Mouse (Mus musculus): Measurements from ENCODE around the gene Igf2r.

The Igf2r gene

DNA sequence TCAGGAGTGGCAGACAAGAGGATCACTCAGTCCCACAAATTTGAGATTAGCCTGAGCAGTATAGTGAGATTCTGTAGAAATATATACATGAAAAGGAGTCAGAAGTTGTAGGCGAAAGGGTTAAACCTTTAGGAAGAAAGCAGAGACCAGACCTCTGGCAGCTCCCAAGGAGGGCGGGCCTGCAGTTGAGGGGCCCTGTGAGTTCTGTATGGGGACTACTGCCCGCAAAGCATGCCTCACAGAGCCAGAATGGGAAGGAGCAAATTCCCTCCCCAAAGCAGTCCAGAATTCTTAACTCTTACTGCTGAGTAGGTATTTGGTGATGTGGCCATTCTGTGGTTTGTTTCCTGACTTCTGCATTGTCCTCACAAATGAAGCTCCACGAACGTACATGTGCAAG is 11.6 kb upstream of the Igf2r start:
- DNase-seq, result no peak

DNA sequence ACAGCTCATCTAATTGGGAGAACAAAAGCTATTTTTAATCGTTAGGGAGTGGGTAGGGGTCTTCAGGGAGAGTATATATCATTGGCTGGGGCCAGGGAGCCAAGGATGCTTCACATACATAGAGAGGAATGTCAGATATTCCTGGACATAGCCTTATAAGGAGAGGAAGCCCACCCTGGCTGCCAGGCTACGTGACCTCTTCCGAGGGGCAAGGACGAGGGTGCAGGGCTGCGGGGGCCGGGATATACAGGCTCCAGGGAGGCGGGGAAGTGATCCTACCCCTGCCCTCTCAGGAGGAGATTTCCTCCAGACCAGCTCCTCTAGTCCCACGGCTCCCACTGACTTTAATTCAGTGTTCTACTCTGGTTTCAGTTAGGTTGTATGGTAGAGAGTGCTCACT is 10.7 kb upstream of the Igf2r start:
- no peak for DNase-seq

DNA sequence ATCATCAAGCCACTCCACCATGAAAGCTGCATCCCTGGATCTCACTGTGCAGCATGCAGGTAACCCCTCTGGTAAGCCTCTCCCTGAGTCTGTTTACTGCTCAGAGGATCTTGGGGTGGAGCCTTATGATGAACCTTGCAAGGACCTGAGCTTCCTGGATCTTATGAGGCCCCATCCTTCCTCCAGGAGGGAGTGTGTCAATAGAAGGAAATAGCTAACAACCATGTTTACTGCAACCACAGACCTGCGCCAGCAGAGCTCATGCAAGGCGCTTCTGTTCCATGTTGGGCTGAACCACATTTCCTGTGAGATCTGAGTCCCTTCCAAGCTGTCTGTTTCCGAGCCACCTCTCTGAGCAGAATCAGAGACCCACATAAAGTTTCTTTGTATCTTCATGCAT is 10.0 kb upstream of the Igf2r start:
- DNase-seq, result no peak

DNA sequence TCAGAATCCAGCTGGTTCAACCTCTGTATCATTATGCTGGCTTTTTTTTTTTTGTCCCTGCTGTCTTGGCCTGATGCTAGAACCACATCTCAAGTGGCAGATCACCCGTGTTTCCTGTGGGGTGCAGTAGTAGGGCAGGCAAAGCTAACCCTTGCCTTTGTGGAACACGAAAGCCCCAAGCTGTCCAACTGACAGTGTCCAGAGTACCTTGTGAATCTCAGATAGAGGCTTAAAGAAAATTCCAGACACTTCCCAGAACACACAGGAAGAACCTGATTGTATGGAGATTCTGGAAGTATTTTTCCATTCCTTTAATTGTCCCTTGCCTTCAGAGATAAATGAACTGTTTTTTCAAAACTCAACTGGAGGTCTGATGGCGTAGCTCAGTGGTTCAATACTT is 4.5 kb upstream of the Igf2r start:
- DNase-seq, result no peak

DNA sequence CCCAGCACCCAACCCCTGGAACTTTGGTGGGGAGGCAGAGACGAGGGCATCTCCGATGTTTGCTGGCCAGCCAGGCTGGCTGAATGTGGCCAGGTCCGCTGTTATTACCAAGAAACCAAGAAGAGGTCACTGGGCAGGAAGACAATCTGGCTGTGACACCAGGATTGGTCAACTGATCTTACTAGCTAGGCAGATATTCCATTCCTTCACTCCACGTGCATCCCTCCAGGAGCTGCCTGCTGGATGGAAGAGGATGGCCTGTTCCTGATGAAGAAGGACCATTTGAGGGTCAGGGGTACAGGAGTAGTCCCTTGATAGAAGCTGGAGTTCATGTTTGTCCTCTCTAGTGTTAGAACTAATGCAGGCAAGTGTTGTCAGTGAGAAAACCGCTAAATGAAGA is 1.0 kb upstream of the Igf2r start:
- DNase-seq, result no peak

DNA sequence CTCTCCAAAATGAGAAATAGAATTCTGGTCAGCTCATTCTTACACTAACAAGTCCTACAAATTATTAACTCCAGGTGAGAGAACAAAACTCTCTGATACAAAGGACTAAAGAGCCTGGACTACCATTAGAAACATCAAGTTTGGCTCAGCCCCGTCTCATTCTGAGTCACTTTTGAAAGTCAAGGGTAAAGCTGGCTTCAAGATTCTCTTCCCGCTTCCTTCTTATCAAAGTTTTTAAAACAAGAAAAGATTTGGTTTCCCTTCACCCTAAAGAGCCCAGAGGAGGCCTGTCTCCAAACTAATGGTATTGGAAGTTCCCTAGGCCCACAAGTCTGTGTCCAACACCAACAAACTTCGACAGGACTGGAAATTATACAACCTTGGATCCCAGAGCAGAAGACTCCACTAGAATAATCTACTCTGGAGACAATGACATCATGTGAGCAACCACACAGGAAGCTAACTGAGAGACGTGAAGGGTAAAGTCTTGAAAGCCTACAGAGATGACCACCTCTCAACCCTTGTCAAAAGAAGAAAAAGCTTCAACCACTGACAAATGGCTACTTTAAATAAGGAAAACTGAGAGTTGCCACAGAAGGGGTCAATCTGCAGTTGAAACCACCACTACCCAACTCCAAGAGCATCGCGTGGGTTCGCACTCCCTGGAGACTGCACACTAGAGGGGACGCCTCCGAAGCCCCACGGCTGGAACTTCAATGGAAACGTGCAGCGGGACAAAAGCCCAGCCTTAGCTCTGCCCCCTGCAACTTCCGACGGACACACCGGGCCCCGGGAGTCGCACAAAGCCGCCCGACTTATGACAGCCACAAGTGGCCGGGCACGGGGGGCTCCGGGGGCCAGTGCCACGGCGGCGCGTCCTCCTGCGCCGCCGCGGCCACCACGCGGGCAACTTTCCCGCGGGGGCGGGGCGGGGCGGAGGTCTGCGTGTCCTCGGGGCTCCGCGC is 767 bp downstream of the Igf2r start:
- DNase-seq, result no peak

DNA sequence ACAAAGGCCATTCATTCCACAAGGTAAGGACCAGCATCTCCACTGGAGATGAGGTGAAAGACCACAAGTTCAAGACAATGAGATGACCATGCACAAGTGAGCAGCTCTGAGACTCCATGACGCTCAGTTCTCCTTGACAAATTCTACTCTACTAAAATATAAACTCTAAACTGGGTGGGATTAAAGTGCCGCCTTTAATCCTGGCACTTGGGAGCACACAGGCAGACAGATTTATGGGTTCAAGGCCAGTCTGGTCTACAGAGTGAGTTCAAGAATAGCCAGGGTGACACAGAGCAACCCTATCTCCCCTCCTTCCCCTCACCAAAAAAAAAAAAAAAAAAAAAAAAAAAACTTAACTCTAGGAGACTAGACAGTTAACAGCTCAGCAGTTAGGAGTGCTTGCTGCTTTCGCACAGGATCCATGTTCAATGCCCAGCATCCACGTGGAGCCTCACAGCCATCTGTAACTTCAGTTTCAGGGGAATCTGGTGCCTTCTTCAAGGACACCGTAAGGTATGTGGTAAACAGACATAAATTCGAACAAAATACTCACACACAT is 2.1 kb downstream of the Igf2r start:
- no peak for DNase-seq

DNA sequence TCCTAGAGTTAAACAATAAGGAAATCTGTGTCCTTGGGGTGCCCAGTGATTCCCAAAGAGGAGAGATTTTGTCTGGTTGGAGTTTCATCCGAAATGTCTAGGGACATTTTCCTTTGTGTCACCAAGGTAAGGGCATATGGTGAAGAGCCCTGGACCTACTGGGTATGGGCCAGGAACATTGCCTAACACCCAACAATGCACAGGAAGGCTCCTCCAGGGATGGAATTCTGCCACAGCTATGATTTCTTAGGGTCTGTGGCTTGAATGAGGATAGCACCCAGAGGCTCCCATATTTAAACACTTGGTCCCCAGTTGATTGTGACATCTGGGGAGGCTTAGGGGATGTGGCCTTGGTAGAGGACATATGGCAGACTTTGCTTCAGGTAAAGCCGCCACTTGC is 6.1 kb downstream of the Igf2r start:
- DNase-seq, result no peak

DNA sequence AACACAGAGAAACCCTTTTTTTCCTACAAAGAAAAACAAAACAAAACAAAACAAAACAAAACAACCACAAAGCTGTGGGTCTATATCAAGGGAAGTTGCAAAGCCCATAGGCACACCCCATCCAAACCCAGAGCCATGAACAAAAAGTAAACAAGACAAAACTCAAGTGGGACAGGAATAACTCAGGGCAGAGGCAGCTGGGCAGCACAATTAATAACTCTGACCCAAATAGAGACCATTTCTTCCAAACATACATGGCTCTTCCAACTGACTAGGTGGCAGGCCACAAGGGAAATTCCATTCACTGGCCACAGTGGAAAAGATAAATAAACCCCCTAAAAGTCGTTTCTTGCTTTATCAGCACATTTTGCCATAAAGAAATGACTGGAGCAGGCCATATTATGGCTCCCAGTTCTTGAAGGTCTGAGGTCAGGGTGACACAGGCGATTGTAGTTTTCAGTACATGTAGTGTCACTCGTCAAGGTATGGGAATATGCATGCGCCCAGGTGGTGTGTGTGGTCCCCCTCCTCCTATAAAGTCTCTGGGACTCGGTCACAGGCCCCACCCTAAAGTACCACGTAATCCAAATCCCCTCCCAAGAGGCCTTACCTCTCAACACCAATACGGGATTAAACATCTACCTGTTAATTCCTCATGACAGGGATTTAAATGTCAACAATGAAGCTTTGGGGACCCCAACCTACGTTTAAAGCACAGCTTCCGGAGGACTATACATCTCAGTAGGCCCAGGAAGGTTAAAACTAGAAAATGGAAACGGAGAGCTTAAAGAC is 8.9 kb downstream of the Igf2r start:
- no peak for DNase-seq

DNA sequence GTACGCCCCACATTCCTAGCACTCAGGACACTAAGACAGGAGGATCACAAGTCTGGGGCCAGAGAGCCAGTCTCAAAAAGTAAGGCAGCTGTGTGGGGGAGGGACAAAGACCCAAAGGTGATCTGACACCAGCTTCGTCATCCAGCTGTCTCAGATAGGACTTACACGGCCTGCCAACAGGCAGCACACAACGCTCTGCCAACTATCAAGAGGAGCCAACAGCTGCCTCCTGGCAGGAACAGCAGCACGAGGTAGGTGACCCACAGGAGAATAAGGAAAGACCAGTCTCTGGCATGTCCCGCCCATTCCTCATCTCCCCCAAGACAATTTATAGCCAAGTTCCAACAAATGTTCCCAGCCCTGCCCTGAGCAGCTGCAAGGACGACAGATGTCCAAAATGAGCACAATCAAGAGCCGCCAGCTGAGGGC is 9.8 kb downstream of the Igf2r start:
- DNase-seq, result no peak

DNA sequence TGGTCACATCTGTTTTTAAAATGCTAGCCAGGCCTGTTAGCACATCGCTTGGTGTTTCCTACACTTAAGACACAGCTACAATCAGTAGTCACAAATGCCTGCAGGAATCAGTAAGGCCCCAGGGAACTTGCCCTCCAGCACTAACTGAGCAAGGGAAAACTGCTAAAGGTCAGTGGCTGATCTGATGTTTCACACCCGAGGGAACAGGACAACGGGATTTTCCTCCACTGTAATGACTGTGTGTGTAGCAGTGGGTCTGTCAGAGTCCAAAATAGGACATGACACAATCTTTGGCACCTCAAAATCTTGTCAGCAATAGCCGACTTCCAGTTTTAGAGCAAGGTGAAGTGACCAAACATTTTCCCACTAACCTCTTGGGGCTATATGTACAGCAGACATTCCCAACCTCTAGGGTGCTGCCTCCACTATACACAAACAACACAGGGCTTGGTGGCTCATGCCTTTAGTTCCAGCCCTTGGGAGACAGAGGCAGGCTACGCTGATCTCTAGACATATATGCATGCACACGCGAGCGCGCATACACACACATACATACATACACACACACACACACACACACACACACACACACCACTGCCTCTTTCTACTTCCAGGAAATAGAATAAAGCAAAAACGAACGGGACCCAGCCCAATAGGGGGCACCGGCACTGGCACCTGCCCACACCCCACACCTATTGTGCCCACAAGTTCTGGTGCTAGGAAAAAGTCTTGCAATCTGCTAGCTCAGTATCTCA is 10.6 kb downstream of the Igf2r start:
- DNase-seq, result no peak

DNA sequence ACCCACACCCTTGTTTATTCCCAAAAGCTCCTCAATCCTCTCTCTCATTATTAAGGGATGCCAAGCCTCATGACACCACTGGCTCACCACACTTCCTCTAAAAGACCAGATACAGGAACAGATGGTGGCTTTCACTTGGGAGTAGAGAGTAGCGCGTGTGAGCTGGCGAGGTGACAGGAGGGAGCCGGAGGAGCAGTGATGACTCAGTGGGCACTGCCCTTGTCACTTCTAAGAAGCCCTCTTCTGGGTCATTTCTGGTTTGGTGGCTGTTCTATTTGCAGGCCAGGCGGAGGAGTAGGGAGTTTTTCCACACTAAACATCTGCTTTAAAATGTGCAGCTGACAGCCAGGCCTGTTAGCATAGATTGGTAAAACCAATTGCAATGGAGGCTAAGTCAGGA is 11.5 kb downstream of the Igf2r start:
- peak; percentile 93 for DNase-seq

DNA sequence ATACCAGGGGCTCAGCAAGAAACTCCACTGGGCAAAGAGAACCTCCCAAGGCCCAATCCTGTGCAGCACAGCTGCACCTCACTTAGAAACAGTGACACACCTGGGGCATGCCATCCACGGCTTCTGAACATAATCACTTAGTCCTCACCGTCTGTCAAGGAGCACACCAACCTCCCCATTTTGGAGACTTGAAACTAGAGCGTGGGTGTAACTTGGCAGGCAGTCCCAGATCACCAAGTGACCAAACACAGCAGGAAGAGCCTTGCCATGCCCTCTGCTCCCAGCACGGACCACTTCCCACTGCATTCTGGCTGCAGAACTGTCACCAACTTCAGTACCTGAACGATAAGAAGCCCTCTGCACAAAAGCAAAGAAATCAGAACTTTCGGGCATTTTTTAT is 12.3 kb downstream of the Igf2r start:
- peak; percentile 72 for DNase-seq

DNA sequence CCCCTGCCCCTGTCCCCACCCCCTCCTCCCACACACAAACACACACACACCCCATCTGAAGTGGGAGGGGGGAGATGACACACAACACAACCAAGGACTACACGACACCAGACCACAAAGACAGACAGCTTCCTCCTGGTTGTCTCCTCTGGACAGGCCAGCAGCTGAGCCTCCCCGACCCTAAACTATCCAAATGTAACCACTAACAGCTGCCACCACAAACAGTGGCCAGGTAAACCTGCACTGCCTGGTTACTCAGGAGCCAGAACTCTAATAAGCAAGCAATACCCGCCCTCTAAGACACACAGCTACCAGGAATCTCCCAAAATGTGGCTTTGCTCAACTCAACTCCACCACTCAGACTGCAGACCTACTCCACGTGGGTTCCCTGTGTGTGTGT is 13.5 kb downstream of the Igf2r start:
- DNase-seq, result no peak

DNA sequence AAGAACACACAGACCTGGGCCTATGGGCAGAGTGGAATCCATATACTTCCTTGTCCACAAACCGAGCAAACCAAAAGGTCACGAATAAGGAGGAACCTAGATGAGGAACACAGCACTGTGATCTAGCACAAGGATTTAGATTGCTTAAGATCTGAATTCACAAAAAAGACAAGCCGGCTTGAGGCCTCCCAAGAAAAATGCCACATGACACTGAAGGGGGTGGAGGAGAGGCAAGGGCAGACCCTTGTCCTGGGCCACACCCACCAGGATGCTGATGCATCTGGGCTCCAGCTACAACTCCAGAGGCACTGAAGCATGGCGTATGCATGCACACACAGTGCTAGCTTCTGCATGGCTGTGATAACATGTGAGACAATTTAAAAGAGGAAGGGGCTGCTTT is 14.3 kb downstream of the Igf2r start:
- DNase-seq, result no peak

DNA sequence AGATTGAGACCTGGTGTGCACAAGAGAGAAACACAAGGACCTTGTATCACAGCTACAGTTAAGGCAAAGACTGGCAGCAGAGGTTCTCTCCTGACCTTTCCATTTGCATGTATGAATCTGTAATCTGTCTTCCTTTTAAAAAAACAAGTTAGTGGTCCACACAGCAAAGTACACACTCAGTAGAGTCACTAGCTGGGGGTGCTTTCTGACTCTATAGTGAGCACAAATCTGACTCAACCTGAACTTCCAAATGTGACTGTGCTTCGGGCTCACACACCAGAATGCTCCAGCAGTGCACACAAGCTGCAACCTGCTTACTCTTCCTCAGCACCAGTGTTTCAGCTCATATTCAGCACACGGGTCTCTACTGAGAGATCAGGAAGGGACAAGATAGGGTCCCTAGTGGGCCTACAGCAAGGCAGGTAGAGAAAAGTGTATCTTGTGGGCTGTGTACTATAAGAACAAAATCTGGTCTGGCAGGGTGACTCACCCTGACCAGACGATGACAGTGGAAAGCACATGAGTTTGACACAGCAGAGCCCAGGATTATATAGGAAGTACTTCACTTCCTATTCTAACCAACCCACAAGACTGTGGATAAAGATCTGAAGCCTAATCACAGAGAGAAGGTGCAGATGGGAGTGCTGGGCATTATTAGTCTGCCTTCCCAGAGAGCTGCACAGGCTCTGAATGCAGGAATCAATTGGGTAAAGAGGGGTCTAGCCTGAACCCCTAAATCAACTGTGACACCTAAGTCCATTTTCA is 15.0 kb downstream of the Igf2r start:
- DNase-seq, result no peak

DNA sequence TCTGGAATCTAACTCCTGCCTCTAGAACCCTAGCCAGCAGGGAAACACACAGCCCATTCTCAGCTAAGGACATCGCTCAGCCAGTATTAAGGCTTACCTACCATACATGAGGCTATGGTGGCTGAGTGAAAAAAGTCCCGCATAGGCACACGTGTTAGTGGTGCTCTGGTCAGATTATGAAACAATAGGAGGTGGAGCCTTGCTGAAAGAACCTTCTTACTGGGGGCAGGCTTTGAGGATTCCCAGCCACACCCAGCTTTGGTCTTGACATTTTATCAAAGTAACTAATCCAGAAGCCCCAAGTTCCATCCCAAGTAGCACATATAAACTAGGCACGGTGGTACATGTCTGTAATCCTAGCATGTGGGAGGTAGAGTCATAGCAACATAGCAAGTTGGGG is 16.4 kb downstream of the Igf2r start:
- no peak for DNase-seq

DNA sequence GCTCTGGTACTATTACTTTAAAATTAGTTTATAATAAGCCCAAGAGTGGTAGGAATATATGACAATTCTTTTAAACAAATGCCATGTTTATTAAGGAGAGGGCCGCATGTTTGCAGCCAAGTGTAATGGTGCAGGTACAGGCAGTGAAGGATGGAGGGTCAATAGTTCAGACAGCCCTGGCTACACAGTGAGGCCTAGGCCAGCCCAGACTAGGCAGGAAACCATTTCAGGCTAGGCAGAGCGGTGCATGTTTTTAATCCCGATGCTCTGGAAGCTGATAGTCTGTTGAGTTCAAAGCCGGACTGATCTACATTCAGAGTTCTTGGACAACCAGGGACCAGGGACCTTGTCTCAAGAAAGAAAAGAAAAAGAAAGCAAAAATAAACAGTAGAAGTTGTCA is 17.8 kb downstream of the Igf2r start:
- DNase-seq, result no peak

DNA sequence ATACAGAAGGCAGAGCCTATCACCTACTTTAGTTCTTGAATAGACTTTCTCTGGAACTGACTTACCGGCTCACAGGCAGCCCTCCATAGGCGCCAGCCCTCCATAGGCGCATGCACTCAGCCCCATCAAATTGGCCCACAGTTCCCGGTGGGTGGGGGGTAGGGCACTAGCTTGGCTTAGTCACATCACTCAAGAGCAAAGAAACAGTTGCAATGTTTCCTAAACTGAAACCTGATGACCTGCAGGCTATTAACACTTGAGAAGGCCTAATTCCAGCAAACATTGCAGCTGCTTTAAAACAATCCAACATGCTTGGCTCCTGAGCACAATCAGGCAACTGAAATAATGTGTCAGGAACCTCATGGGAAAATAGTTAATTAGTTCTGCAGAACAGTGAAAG is 18.2 kb downstream of the Igf2r start:
- no peak for DNase-seq

DNA sequence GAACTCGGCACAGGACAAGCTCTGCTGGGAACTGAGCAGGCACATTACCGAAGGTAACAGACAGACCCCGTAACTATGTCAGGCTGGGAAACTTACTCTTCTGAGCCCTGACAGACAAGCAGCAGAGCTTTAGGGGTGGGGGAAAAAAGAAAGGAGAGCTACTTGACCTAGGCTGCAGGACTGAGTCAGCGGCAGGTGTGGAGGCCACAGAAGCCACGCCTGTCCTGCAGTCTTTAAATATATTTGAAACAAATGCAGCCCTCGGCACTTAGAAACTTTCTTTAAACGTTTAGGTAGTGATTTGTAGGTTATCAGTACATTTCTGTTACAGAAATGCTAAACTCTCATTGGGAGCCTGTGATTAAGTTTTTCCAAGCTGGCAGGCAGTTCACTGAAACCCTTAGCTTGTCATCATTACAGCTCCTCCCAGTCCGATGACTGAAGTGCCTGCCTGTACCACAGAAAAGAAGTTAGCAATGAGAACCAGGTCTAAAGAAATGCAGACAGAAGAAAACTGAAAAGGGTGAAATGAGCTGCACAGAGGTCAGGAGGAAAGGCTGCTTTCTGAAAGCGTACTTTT is 18.8 kb downstream of the Igf2r start:
- no peak for DNase-seq

DNA sequence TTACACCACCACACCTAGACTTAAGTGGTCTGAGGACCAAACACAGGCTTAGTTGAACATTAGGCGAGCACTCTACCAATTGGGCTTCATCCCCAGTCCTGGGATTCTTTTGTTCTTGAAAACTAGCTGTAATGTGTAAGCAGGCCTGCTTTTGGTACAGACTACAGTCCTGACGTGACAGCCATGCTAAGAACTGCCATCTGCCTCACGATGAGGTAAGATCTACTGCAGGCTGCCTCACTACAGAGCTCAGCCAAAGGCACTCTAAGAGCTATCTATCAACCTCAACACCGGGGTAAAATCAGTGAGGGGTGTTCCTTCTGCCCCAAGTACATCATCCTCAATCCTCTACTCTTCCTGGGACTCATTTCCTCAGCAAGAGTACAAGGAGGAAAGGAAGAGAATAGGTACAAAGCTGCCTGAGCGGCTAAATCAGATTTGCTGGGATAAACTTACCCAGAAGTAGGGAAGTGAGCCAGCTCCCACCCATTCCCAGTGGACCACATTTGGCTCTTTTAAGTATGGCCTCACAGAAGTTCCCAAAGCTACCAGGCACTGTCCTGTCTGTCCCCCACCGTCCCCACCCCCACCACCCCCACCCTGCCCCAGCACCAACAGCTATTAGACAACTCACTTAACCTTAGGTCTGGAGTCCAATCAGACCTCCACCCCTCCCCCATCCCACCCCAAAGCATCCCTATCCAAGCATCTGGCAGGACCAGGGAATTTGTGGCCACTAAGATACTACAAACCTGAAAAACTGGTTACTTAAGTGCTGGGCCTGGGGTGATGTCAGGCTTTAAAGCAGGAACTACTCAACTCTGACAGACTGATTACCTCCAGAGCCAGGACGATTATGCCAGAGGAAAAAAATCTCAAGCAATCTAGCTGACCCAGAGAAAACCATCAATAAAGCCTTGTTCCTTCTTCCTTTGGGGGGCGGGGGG is 19.8 kb downstream of the Igf2r start:
- no peak for DNase-seq

All from cerebellum, adult 11-12 months (tissue).